Mouse (Mus musculus) intestine, embryonic 14.5 days (tissue): Measurements from ENCODE around the gene Ssbp4. TPM values are rescaled to one million over a fixed set of nuclear protein-coding genes. Genes with fewer than 3 reads are reported as not detected.

ENCODE experiments used
- ATAC-seq: fragments of 200-750 bp; cut with Nextera tagmentation; replicated peaks from 2 replicates; pipeline ENCODE4 v1.8.0; 2017; ENCODE audit warnings: low read depth, moderate number of reproducible peaks, moderate TSS enrichment, moderate library complexity; ENCODE audit not compliant: low FRiP score, low TSS enrichment
- DNase-seq: peaks from one replicate; pipeline ENCODE4 v3.0.0-alpha.2; 2018; ENCODE audit warnings: low spot score
- H3K27ac ChIP-seq: fragments of 300-500 bp; sonication (generic); 2 replicates; pipeline ENCODE4 v1.5.1; 2014; ENCODE audit warnings: low read depth, mild to moderate bottlenecking, control low read depth
- H3K27me3 ChIP-seq: fragments of 300-500 bp; sonication (generic); replicated peaks from 2 replicates; pipeline ENCODE4 v1.6.1; 2014; ENCODE audit warnings: low read length, control low read depth; ENCODE audit not compliant: control insufficient read depth, insufficient read depth
- H3K36me3 ChIP-seq: fragments of 300-500 bp; sonication (generic); 2 replicates; pipeline ENCODE4 v1.6.1; 2014; ENCODE audit warnings: low read length, control low read depth; ENCODE audit not compliant: control insufficient read depth, insufficient read depth
- H3K4me1 ChIP-seq: fragments of 300-500 bp; sonication (generic); replicated peaks from 2 replicates; pipeline ENCODE4 v1.6.1; 2014; ENCODE audit warnings: low read length, control low read depth, mixed read lengths; ENCODE audit not compliant: control insufficient read depth, insufficient read depth
- H3K4me2 ChIP-seq: fragments of 300-500 bp; sonication (generic); 2 replicates; pipeline ENCODE4 v1.6.1; 2014; ENCODE audit warnings: low read length
- H3K4me3 ChIP-seq: fragments of 300-500 bp; sonication (generic); 2 replicates; pipeline ENCODE4 v1.5.1; 2014; ENCODE audit warnings: low read depth, low read length, control low read depth, mixed read lengths
- H3K9ac ChIP-seq: fragments of 300-500 bp; sonication (generic); 2 replicates; pipeline ENCODE4 v1.6.1; 2014; ENCODE audit warnings: mild to moderate bottlenecking, low read length
- H3K9me3 ChIP-seq: fragments of 300-500 bp; sonication (generic); 2 replicates; pipeline ENCODE4 v1.6.1; 2016; ENCODE audit warnings: low read length, control low read depth; ENCODE audit not compliant: control insufficient read depth
- WGBS: fragments of 180-500 bp; shearing (Covaris S2); extraction: QIAGEN DNeasy Blood & Tissue Kit; methylation state at CpG from one replicate; pipeline ENCODE4 v1.1.7; 2014; 5-methylcytosine and 5-hydroxymethylcytosine counted together
- polyA plus RNA-seq: library from polyadenylated mRNA; unstranded; fragments of >200 nt; fragmentation: Nextera tagmentation; extraction: Ambion mirVana; gene quantifications from 2 replicates; pipeline ENCODE4 v1.2.1, GENCODE M21; 2014

Ssbp4 gene
- polyA plus RNA-seq, 1 experiment from 2014 or later: 124 TPM

- Histone ChIP-seq H3K27ac (no peak overlapping the region), H3K4me2 (no peak overlapping the region), H3K4me3 (no peak overlapping the region), H3K27me3 (no peaks in the 10 kb centered on the region), H3K9ac (no peak overlapping the region), H3K36me3 (no peaks in the 10 kb centered on the region), H3K9me3 (no peaks in the 10 kb centered on the region), H3K4me1 (peaks cover 6% of the 10 kb centered on the region; the same call in 1 of the 2 replicates)
- WGBS: 85% methylated on average over 6 of the region's 6 CpGs
- ATAC-seq (no peak), DNase-seq (no peak)
Measured at GRCm38 (mm10) chr8:70563763-70564387, 44.8 kb downstream of the Ssbp4 start.

GRCm38 (mm10) chr8:70562802-70563201, 45.9 kb downstream of the Ssbp4 start:
- DNase-seq (no peak), ATAC-seq (no peak)
- Histone ChIP-seq H3K4me2 (no peak overlapping the region), H3K9me3 (no peaks in the 10 kb centered on the region), H3K9ac (no peak overlapping the region), H3K36me3 (no peaks in the 10 kb centered on the region), H3K27me3 (no peaks in the 10 kb centered on the region), H3K4me1 (peaks cover 6% of the 10 kb centered on the region; the same call in 1 of the 2 replicates), H3K4me3 (no peak overlapping the region), H3K27ac (no peak overlapping the region)
- WGBS: 70% methylated on average over 3 of the region's 3 CpGs

DNA sequence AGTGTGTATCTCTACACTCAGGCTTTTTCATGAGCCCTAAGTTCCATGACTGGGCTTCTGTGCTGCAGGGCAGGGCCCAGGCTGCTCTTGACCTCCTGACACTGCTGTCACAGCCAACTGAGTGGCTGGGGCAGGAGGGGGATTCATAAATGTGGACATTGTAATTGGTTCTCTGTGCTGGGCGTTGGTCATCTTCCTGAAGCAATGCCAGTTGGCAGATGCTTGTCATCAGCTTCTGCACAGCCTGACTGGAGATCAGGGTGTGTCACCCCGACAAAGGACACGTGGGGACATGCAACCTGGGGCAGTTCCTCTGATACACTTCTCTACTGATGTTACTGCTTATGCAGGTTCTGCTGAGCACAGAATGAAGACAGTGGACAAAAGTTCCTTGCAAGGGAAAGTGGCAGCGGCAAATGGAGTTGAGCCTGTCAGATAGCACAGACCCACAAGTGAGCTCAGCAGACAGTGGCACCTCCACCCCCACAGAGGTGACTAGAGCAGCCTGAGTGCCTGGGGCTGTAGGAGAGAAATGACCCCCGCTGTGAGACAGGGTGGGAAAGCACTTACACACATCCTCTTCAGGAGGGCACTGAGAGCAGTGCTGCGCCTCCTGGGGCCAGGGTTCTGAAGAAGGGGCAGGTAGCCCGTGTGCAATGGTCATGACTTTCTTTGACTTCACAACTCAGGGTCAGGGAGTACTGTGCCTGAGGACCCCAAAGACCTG, 46.7 kb downstream of the Ssbp4 start:
- DNase-seq (no peak), ATAC-seq (no peak)
- peaks cover 6% of the 10 kb centered on the region; the same call in 1 of the 2 replicates for H3K4me1 ChIP-seq
- no peak overlapping the region for H3K27ac ChIP-seq
- H3K4me2 ChIP-seq: no peak overlapping the region
- no peaks in the 10 kb centered on the region for H3K27me3 ChIP-seq
- no peaks in the 10 kb centered on the region for H3K9me3 ChIP-seq
- H3K4me3 ChIP-seq: no peak overlapping the region
- H3K36me3 ChIP-seq: no peaks in the 10 kb centered on the region
- H3K9ac ChIP-seq: no peak overlapping the region
- 69% methylated on average over 7 of the region's 7 CpGs for WGBS

GRCm38 (mm10) chr8:70561357-70561756, 47.3 kb downstream of the Ssbp4 start:
- no peak overlapping the region for H3K4me2 ChIP-seq
- H3K27me3 ChIP-seq: no peaks in the 10 kb centered on the region
- H3K36me3 ChIP-seq: no peaks in the 10 kb centered on the region
- H3K9ac ChIP-seq: 0 out of 2 replicates have a peak overlapping the region, but pooled peaks have one; percentile 6
- H3K9me3 ChIP-seq: no peaks in the 10 kb centered on the region
- DNase-seq (no peak), ATAC-seq (no peak)
- H3K4me1 ChIP-seq: peaks cover 6% of the 10 kb centered on the region; the same call in 1 of the 2 replicates
- H3K4me3 ChIP-seq: no peak overlapping the region
- H3K27ac ChIP-seq: no peak overlapping the region
- 47% methylated on average over 4 of the region's 4 CpGs for whole genome bisulfite sequencing

DNA sequence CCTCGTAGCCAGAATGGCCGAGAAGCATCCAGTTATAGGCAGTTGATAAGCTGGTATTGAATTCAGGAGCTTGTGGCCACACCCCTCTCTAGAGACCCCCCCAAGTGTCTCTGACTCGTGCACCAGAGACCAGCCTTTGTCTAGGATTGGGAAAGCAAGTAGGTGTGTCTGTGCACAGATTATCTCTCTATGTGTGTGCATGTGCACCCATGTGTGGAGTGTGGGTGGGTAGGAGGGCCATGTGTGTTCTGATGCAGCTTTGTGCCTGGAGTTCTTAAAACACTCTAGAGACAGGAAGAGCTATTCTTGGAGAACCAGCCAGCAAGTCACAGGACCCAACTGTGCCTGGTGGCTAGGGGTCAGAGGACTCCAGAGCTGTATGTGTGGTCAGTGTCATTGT, 48.1 kb downstream of the Ssbp4 start:
- no peak overlapping the region for H3K9ac ChIP-seq
- H3K27me3 ChIP-seq: no peaks in the 10 kb centered on the region
- H3K36me3 ChIP-seq: no peaks in the 10 kb centered on the region
- H3K4me1 ChIP-seq: peaks cover 6% of the 10 kb centered on the region; the same call in 1 of the 2 replicates
- H3K4me3 ChIP-seq: no peak overlapping the region
- ATAC-seq (no peak), DNase-seq (no peak)
- H3K27ac ChIP-seq: no peak overlapping the region
- 68% methylated on average over 3 of the region's 3 CpGs for WGBS
- no peaks in the 10 kb centered on the region for H3K9me3 ChIP-seq
- H3K4me2 ChIP-seq: no peak overlapping the region

- ATAC-seq: 0 out of 2 replicates have a peak, but pooled peaks have one; percentile 3
- Histone ChIP-seq H3K27ac (no peak overlapping the region), H3K4me3 (no peak overlapping the region), H3K9me3 (no peaks in the 10 kb centered on the region), H3K27me3 (no peaks in the 10 kb centered on the region), H3K4me1 (peaks cover 6% of the 10 kb centered on the region; the same call in 1 of the 2 replicates), H3K36me3 (no peaks in the 10 kb centered on the region), H3K9ac (no peak overlapping the region), H3K4me2 (no peak overlapping the region)
- no peak for DNase-seq
- 83% methylated on average over 2 of the region's 2 CpGs for WGBS
Measured at GRCm38 (mm10) chr8:70560096-70560495, 48.6 kb downstream of the Ssbp4 start.

GRCm38 (mm10) chr8:70558983-70559382, 49.7 kb downstream of the Ssbp4 start:
- no peaks in the 10 kb centered on the region for H3K9me3 ChIP-seq
- no peak overlapping the region for H3K4me3 ChIP-seq
- no peaks in the 10 kb centered on the region for H3K27me3 ChIP-seq
- H3K4me2 ChIP-seq: no peak overlapping the region
- 76% methylated on average over 3 of the region's 3 CpGs for WGBS
- peaks cover 7% of the 10 kb centered on the region for H3K4me1 ChIP-seq
- H3K27ac ChIP-seq: no peak overlapping the region
- no peak for ATAC-seq
- no peak for DNase-seq
- no peaks in the 10 kb centered on the region for H3K36me3 ChIP-seq
- H3K9ac ChIP-seq: no peak overlapping the region

- peaks cover 12% of the 10 kb centered on the region for H3K4me1 ChIP-seq
- H3K4me2 ChIP-seq: no peak overlapping the region
- H3K4me3 ChIP-seq: no peak overlapping the region
- no peak overlapping the region for H3K27ac ChIP-seq
- no peak for ATAC-seq
- no peaks in the 10 kb centered on the region for H3K36me3 ChIP-seq
- WGBS: 68% methylated on average over 4 of the region's 4 CpGs
- no peaks in the 10 kb centered on the region for H3K9me3 ChIP-seq
- no peaks in the 10 kb centered on the region for H3K27me3 ChIP-seq
- DNase-seq: no peak
- H3K9ac ChIP-seq: no peak overlapping the region
Measured at GRCm38 (mm10) chr8:70558334-70558733, 50.3 kb downstream of the Ssbp4 start.
